In genomic region chr15:42056772-42057171, GRCm38 (mm10) we compare ENCODE assay signal across 9 mouse cellular contexts.
A peak's percentile ranks its signal among the peaks of the same experiment; 100 is the strongest.
DNase-seq lines count a peak whose midpoint lies in the region; ATAC-seq and TF ChIP-seq lines count a peak whose summit lies in the region.
"Had no signal": no experiment of that assay in that cellular context is flagged by ENCODE, and none has a peak within 500 bp of the region (broad histone marks: within the 10 kb centered on the region; RNA-seq: fewer than 3 reads in every experiment).

No protein-coding gene starts in this region.

- ATAC-seq in granulocyte monocyte progenitor cell, adult 5-6 weeks (replicated peaks; ENCODE audit: poor library complexity, severe bottlenecking) = no peak

- H3K4me3 ChIP-seq in left cerebral cortex, adult 2 months = no peak overlapping the region
- H3K4me3 ChIP-seq: limb, embryonic 15.5 days had no signal

- no peak for TF ChIP-seq CTCF in left cerebral cortex, adult 2 months (IDR thresholded peaks at IDR 0.05)

- DNase-seq in left cerebral cortex, adult 2 months (ENCODE audit: extremely low spot score in 1 of 2, low spot score in 2 of 2) = peak; percentile 10 to 12
- DNase-seq in left cerebral cortex, adult 11 months (ENCODE audit: low spot score) = no peak
- DNase-seq in forelimb bud, embryonic 11.5 days (ENCODE audit: low read depth, low spot score) = peak; percentile 39
- peak; percentile 12 for DNase-seq in layer of hippocampus, adult 11-12 months (ENCODE audit: low spot score)
- peak; percentile 56 for DNase-seq in lung, postnatal 36 days
- DNase-seq in c-Kit-positive CD71-positive TER-119-positive erythroid progenitor cells, embryonic 14.5 days (ENCODE audit: low spot score) = no peak
- DNase-seq in thymus, postnatal 25 days = no peak

- H3K27ac ChIP-seq in left cerebral cortex, adult 2 months = no peak overlapping the region
- H3K27ac ChIP-seq: limb, embryonic 15.5 days had no signal

- intact Hi-C loops in left cerebral cortex, adult 2 months (cut with DNase I) = no loop called here

Comparison
In these comparisons a context has a peak if more than half of its experiments do, and no peak if none do; other contexts are left out.
1. DNase-seq: peak in left cerebral cortex, adult 2 months (2 of 2), forelimb bud, embryonic 11.5 days (single experiment), layer of hippocampus, adult 11-12 months (single experiment) and lung, postnatal 36 days (single experiment); none in left cerebral cortex, adult 11 months (single experiment), c-Kit-positive CD71-positive TER-119-positive erythroid progenitor cells, embryonic 14.5 days (single experiment) and thymus, postnatal 25 days (single experiment).